Mouse (Mus musculus) C2C12 (cell line): ENCODE data around the gene Otoa.
A peak's percentile ranks its signal among the peaks of the same experiment; 100 is the strongest.

ENCODE experiments used
- CTCF ChIP-seq: IDR thresholded peaks from one replicate; pipeline ENCODE4 v1.5.1; 2011; ENCODE audit not compliant: control insufficient read depth, insufficient read depth, insufficient read length
- MAX ChIP-seq: IDR thresholded peaks from one replicate; pipeline ENCODE4 v1.6.1; 2011; ENCODE audit warnings: mild to moderate bottlenecking, control low read depth
- MYOD1 ChIP-seq: IDR thresholded peaks from one replicate; pipeline ENCODE4 v1.6.1; 2011; ENCODE audit warnings: low read depth; ENCODE audit not compliant: control insufficient read depth, insufficient read length

DNA sequence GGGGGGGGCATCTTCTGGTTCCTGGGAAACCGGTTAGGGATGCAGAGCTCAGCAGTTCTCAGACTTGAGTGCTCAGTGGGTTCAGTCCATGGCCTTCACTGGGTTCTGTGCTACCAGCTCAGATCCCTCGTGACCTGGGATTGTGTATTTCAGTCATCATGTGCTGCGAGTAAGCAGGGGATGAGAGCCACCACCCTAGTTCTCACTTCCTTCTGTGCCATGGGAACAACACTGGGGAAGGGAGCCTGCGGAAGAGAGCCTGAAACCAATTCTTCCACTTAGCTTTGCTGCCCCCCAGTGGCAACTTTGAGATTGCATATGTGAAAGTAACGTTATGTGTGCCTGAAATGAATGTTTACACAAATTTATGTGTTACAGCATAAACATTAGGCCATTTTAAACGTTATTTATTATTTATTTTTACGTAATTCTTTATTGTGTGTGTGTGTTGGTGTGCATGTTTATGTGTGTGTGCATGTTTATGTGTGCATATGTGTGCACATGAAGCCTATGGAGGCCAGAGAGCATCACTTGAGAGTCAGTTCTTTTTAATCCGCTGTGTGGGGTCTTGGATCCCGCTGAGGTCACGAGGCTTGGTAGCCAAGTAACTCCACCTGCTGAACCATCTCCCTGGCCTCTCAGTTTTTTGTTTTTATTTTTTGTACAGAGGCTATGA is 38.8 kb downstream of the Otoa start:
- peak; percentile 50 for TF ChIP-seq CTCF
- TF ChIP-seq MAX = no peak
- TF ChIP-seq MYOD1 = no peak
